Mouse (Mus musculus) granulocyte monocyte progenitor cell, adult 5-6 weeks (primary cell): Measurements from ENCODE around the gene Cst13. TPM values are rescaled to one million over a fixed set of nuclear protein-coding genes. Genes with fewer than 3 reads are reported as not detected.

Experiments
- ATAC-seq: replicated peaks from 2 replicates; pipeline ENCODE4 v1.8.0; 2016; ENCODE audit warnings: mild to moderate bottlenecking, moderate TSS enrichment, inconsistent platforms; ENCODE audit not compliant: poor library complexity, severe bottlenecking
- total RNA-seq, 2 experiments: library from RNA; stranded (forward) in 1 of 2; stranded (reverse) in 1 of 2; fragments of 200-712, 200-1000 nt in 1 of 2; fragments of >200 nt in 1 of 2; fragmentation: Nextera tagmentation in 1 of 2; gene quantifications; 2 replicates each; pipeline ENCODE4 v1.2.3; 2014 to 2017

Gene Cst13
- total RNA-seq, 2 experiments from 2014 or later: not detected

GRCm38 (mm10) chr2:148874224-148874616 lies 54.3 kb downstream of the Cst13 start:
- ATAC-seq: no peak

GRCm38 (mm10) chr2:148874617-148875334 lies 54.9 kb downstream of the Cst13 start:
- peak; percentile 40 for ATAC-seq

- peak; percentile 81 for ATAC-seq
These were observed 55.5 kb downstream of the Cst13 start, which contains the start of gene Cst3 for GRCm38 (mm10) chr2:148875335-148875811. Gene Cst3 (minus strand): TSS chr2:148875692.

GRCm38 (mm10) chr2:148877016-148877770 lies 57.3 kb downstream of the Cst13 start:
- peak; percentile 12 for ATAC-seq

- ATAC-seq: no peak
These were observed 58.8 kb downstream of the Cst13 start for GRCm38 (mm10) chr2:148878641-148879130.

GRCm38 (mm10) chr2:148879199-148879598 lies 59.3 kb downstream of the Cst13 start:
- ATAC-seq: no peak

Other genes starting within 250 kb of the Cst13 start
- gene Nxt1, start 147.5 kb upstream of the Cst13 start, total RNA-seq (2014; fragmentation: Nextera tagmentation): 104 and 106 TPM in 2 replicates
- gene Nxt1, start 147.5 kb upstream of the Cst13 start, total RNA-seq (2017): 64.1 and 76.1 TPM in 2 replicates
- gene Gzf1, start 139.1 kb upstream of the Cst13 start, total RNA-seq (2014; fragmentation: Nextera tagmentation): 11.2 and 15.5 TPM in 2 replicates
- 18.9 and 19.9 TPM in 2 replicates for gene Gzf1, start 139.1 kb upstream of the Cst13 start, total RNA-seq (2017)
- 0.66 and 0.92 TPM in 2 replicates for gene Napb, start 87.6 kb upstream of the Cst13 start, total RNA-seq (2014; fragmentation: Nextera tagmentation)
- 0.13 and 0.62 TPM in 2 replicates for gene Napb, start 87.6 kb upstream of the Cst13 start, total RNA-seq (2017)
- not detected in 2 replicates for gene Cstl1, start 69.7 kb upstream of the Cst13 start, total RNA-seq (2014; fragmentation: Nextera tagmentation)
- not detected in 2 replicates for gene Cstl1, start 69.7 kb upstream of the Cst13 start, total RNA-seq (2017)
- not detected in 2 replicates for gene Cst11, start 48.6 kb upstream of the Cst13 start, total RNA-seq (2014; fragmentation: Nextera tagmentation)
- gene Cst11, start 48.6 kb upstream of the Cst13 start, total RNA-seq (2017): not detected in 2 replicates
- gene 8030411F24Rik, start 38.1 kb upstream of the Cst13 start, total RNA-seq (2014; fragmentation: Nextera tagmentation): not detected in 2 replicates
- not detected in 2 replicates for gene 8030411F24Rik, start 38.1 kb upstream of the Cst13 start, total RNA-seq (2017)
- gene Cst12, start 30.7 kb upstream of the Cst13 start, total RNA-seq (2014; fragmentation: Nextera tagmentation): not detected in 2 replicates
- not detected in 2 replicates for gene Cst12, start 30.7 kb upstream of the Cst13 start, total RNA-seq (2017)
- gene Cst8, start 21.3 kb upstream of the Cst13 start, total RNA-seq (2014; fragmentation: Nextera tagmentation): not detected in 2 replicates
- gene Cst8, start 21.3 kb upstream of the Cst13 start, total RNA-seq (2017): not detected in 2 replicates
- gene Cst9, start 15.1 kb downstream of the Cst13 start, total RNA-seq (2014; fragmentation: Nextera tagmentation): not detected in 2 replicates
- not detected in 2 replicates for gene Cst9, start 15.1 kb downstream of the Cst13 start, total RNA-seq (2017)
- not detected in 2 replicates for gene 9230104L09Rik, start 45.0 kb downstream of the Cst13 start, total RNA-seq (2014; fragmentation: Nextera tagmentation)
- gene 9230104L09Rik, start 45.0 kb downstream of the Cst13 start, total RNA-seq (2017): not detected in 2 replicates
- 362 and 448 TPM in 2 replicates for gene Cst3, start 55.6 kb downstream of the Cst13 start, total RNA-seq (2014; fragmentation: Nextera tagmentation)
- gene Cst3, start 55.6 kb downstream of the Cst13 start, total RNA-seq (2017): 432 and 469 TPM in 2 replicates
- gene Gm1330, start 183.2 kb downstream of the Cst13 start, total RNA-seq (2014; fragmentation: Nextera tagmentation): not detected in 2 replicates
- gene Gm1330, start 183.2 kb downstream of the Cst13 start, total RNA-seq (2017): not detected in 2 replicates
- not detected in 2 replicates for gene Gm10750, start 197.2 kb downstream of the Cst13 start, total RNA-seq (2014; fragmentation: Nextera tagmentation)
- gene Gm10750, start 197.2 kb downstream of the Cst13 start, total RNA-seq (2017): not detected in 2 replicates